Mouse (Mus musculus) cerebellum, adult 8-10 months (tissue): ENCODE data around the gene Cib1.

ENCODE experiments used
- DNase-seq: peaks from one replicate; pipeline ENCODE4 v3.0.0; 2022

Cib1 gene

DNA sequence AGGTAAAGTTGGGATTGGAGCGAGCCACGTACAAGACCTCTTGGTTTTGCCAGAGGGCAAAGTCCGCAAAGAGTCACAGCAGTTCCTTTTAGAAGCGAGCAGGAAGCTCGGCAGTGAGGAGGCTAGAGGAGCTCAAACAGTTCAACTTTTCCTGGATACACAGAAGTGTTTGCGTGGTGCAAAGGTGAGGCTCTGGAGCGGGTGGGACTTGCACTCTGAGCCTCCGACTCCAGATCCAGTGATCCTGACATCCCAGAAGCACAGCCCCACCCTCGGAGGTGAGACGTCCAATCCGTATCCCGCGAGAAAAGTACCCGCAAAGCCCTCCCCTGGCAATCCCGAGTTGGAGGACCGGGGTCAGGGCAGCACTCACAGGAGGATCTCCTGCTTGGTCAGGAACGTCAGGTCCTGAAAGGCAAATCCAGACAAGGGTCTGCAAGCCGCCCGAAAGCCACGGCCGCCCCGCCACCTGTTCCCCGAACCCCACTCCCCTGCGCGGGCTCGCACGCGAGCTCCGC is 583 bp downstream of the Cib1 start:
- DNase-seq: no peak

DNA sequence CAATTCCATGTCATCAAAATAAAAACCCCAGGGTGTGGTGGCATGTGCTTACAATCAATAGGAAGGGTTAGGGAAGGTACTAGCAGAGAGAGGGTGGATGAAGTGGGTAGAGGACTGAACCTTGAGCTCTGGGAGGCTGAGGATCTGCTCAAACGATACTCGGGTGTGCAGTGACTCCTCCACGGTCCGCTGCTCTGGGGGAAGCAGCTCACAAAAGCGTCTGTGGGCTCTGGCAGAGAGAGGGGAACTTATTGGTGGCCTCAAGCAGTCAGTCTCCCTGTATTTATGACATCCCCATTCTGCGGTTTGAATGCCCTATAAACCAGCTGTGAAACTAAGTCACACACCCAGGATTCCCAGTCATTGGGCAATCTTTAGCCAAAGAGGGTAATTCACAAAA is 2.4 kb downstream of the Cib1 start:
- DNase-seq: no peak

DNA sequence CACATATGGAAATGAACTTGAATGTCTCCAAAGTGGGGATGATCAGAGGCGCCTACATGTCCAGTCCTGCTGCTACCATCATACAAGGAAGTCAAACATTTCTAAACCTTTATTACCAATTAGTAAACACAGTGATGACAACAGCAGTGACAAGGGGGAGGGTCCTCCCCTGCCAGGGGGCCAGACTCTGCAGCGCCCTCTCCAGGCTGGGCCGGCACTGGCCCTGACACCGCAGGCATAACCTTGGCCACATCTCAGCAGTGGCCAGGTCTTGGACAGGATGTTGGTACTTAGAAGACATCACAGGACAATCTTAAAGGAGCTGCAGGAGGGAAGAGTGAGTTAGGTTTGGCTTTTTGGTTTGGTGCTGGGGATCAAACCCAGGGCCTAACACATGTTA is 5.5 kb downstream of the Cib1 start:
- DNase-seq: no peak

DNA sequence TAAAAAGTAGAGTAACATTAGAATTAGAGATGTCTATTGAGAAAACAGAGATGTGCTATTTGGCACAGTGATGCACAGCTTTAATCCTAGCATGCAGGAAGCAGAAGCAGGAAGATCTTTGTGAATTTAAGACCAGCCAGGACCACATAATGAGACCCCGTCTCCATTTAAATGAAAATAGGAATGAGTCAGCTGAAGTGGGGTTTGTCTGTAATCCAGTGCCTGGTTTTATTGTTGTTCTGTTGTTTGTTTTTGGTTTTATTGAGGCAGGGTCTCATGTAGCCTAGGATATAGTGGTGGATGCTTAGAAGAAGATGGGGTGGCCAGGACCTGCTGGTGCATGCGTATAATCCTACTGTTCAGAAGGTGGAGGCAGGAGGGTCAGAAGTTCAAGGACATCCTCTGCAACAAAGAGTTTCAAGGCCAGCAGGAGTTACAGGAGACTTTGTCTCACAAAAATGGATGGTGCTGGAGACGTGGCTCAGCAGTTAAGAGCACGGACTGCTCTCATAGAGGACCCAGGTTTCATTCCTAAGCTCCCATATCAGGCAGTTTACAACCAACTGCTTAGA is 11.3 kb downstream of the Cib1 start:
- no peak for DNase-seq

DNA sequence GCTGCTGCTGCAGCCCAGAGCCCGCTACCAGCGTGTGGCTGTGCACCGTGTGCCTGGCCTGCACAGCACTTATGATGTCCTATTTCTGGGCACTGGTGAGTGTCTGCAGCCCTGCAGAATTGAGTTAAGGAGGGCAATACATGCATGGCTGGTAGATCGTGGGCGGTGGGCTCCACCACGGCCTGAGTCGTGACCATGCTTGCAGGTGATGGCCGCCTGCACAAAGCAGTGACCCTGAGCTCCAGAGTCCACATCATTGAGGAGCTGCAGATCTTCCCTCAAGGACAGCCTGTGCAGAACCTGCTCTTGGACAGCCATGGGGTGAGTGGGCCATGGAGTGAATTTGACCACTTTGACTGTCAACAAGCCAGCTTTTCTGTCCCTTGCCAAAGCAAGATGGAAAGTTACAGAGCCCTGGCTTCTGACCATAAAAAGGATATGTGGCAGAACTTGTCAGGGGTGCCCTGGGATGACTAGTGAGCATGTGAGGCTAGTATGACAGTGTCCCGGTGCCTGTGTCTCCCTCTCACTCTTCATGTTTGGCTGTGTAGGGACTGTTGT is 12.3 kb downstream of the Cib1 start:
- DNase-seq: no peak

DNA sequence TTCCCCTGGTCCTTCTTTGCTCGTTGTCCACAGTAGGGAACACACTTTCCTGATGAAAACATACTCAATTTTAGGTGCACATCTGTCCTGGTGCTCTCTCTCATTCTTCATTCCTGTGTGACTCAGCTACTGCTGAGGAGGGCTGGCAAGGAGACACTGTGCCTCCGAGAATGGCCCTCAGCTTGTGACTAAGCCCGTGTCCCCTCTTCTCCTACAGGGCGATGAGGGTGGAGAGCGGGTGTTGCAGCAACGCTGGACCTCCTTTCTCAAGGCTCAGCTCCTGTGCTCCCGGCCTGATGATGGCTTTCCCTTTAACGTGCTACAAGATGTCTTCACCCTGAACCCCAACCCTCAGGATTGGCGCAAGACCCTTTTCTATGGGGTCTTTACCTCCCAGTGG is 13.9 kb downstream of the Cib1 start:
- DNase-seq: no peak

DNA sequence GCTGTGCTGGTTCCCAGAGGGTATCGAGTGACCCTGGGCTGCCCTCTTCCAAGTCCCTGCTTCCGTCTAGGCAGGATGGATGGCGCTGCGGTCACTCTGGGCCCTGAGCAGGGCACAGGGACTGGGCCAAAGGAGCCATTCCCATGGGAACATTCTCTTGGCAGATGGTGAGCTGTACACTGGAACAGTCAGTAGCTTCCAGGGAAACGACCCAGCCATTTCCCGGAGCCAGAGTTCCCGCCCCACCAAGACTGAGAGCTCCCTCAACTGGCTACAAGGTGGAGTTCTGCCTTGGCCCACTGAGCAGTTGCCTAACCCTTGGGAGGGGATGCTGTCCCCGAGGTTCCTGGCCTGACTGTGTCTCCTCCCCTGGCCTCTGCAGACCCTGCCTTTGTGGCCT is 16.0 kb downstream of the Cib1 start:
- DNase-seq: no peak

GRCm38 (mm10) chr7:80215398-80215797 is 17.2 kb downstream of the Cib1 start:
- DNase-seq: peak; percentile 79

GRCm38 (mm10) chr7:80214459-80214858 is 18.2 kb downstream of the Cib1 start:
- no peak for DNase-seq

DNA sequence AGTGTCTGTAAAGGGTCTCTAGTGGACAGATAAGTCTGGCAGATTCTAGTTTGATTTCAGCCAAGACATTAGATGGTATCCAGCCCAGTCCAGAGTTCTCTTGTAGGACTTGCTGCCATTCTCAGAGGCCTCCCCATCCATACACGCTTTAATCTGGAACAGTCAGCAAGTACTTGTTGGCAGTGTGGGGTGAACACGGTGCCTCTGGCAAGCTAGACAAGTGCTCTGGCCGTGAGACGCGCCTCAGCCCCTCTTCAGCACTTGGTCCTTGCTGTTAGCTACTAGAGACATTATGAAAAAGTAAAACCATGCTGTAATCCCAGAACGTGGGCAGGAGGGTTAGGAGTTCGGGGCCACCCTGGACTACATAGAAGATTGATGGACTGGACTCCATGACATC is 19.0 kb downstream of the Cib1 start:
- no peak for DNase-seq

DNA sequence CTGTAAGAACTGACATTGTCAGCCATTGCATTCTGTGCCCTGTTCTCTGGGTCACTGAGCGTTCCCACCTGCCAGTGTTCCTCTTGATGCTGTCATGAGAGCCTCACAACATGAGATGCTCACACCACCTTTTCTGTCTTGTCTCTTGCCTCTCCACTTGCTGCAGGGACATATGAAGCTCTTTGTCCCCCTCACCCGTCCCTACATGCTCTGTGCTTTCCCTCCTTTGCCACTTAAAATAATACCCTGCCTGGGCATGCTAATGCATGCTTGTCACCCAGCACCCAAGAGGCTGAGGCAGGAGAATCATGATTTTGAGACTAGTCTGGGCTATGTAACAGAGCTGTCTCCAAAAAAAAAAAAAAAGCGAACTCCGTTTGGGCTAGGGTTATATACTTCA is 21.6 kb downstream of the Cib1 start:
- no peak for DNase-seq

GRCm38 (mm10) chr7:80209669-80210068 is 22.9 kb downstream of the Cib1 start:
- no peak for DNase-seq

- DNase-seq: no peak
These were observed 23.7 kb downstream of the Cib1 start for GRCm38 (mm10) chr7:80208738-80209430.

DNA sequence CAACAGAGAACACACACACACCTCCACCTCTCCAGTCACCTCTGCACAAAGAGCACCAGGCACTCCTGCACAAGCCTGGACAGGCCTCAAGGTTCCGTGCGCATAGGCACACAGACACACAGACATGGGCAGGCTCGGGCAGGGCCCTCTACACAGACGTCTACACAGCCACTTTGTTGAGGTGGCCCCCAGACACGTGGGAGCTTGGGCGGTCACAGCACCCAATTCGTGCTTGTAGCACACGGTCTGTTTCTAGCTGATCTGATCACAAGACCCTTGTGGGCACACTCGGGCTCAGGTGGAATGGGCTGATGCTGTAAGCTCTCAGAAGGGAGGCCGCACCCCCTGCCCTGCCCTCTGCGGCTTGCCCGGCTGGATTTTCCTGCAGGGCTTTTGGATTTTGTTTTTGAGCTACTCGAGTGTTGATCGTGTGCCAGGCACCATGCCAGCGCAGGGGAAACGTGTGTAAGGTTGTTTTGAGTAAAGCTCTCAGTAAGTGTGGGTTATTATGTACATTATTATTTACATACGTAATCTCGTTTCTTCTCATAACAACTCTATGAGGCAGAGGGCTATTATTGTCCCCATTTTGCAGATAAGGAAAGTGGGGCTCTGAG is 24.5 kb downstream of the Cib1 start:
- no peak for DNase-seq

GRCm38 (mm10) chr7:80207314-80207731 is 25.3 kb downstream of the Cib1 start:
- no peak for DNase-seq

- DNase-seq: no peak
These were observed 26.7 kb downstream of the Cib1 start for GRCm38 (mm10) chr7:80205705-80206589.

GRCm38 (mm10) chr7:80204961-80205360 is 27.7 kb downstream of the Cib1 start:
- DNase-seq: no peak

DNA sequence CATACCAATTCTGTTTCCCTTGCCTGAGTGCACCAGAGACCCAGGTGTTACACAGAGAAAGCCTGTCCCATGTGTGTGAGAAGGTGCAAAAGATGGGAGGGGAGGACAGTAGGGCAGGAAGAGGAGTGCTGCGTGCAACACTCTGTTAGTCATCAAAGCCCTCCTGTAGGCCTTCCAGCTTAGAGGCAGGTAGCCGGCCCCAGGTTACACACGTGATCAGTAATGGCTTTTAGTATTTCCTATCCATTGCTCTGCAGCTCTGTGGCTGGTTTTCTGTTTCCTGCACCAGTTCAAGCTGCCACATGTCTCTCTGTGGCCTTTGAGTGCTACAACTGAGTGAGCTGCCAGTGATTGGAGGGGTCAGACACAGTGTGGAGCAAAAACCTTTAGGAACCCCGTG is 28.3 kb downstream of the Cib1 start:
- no peak for DNase-seq

GRCm38 (mm10) chr7:80203638-80204096 is 28.9 kb downstream of the Cib1 start:
- DNase-seq: no peak

DNA sequence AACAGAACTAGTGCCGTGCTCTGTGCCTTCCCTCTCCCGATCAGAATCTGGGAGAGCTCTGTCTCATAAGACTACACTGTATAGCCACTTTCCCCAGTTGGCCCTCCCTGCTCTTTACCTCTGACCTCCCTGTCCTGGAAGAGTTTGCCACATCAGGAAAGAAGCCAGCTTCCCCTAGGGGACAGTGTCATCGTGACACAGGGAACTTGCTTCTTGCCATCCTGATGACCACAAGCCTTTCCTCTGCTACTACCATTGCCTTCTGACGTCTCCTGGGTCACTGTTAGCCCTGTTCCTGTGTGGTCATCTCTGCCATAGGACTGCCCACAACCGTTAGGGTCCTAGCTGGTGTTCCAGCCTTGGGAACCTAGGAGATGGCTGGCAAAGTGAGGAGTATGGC is 29.7 kb downstream of the Cib1 start:
- no peak for DNase-seq

- no peak for DNase-seq
These were observed 30.6 kb downstream of the Cib1 start for GRCm38 (mm10) chr7:80201888-80202540.

- no peak for DNase-seq
These were observed 31.6 kb downstream of the Cib1 start for GRCm38 (mm10) chr7:80200963-80201539.
